Mouse (Mus musculus) CD4-positive helper T cell, adult 2 months (primary cell): ENCODE measurements around the gene Rhox4c.
"Not testable (repeated sequence)": the region's sequence is repeated elsewhere in the genome, so short reads cannot be mapped to it uniquely, and the experiment has no call there.

Experiments
- DNase-seq: peaks from one replicate; pipeline ENCODE4 v3.0.0-alpha.2; 2012; ENCODE audit warnings: low read depth, missing footprints, low spot score

Rhox4c gene

GRCm38 (mm10) chrX:37480037-37480436 lies at the start of gene Rhox4c:
Gene Rhox4c (plus strand): TSS chrX:37480337.
- DNase-seq: not testable (repeated sequence)

GRCm38 (mm10) chrX:37432194-37432593 lies 47.9 kb upstream of the Rhox4c start, which contains the start of gene Rhox4b:
Gene Rhox4b (plus strand): TSS chrX:37432494.
- DNase-seq: not testable (repeated sequence)

DNA sequence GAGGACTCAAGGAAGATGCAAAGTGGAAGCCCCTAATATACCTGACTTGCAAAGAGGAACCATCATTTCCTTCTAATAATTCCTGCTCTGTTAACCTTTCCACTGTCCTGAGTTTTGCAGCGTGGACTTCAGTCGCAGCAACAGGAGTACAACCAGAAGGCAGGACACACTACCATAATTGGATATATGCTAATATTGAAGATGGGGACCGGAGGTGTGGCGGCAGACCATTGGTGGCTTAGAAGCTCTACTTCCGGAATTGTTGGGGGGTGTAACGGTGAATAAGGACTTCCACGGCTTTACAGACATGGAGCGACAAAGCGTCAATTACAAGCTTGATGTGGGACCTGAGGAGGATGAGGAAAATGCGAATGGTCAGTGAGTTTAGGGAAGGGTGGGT lies 26.8 kb upstream of the Rhox4c start, which contains the start of gene Rhox2c:
TSS of gene Rhox2c (plus strand) at position 301 of the 400 bp plus-strand sequence.
- not testable (repeated sequence) for DNase-seq

- not testable (repeated sequence) for DNase-seq
Measured at GRCm38 (mm10) chrX:37458285-37458684, 21.9 kb upstream of the Rhox4c start, which contains the start of gene Rhox3c. Gene Rhox3c (plus strand): TSS chrX:37458585.

GRCm38 (mm10) chrX:37514059-37514458 lies 33.9 kb downstream of the Rhox4c start, which contains the start of gene Rhox4d:
Gene Rhox4d (plus strand): TSS chrX:37514359.
- not testable (repeated sequence) for DNase-seq

GRCm38 (mm10) chrX:37530152-37530551 lies 50.0 kb downstream of the Rhox4c start, which contains the start of gene Rhox2e:
Gene Rhox2e (plus strand): TSS chrX:37530452.
- DNase-seq: not testable (repeated sequence)
